Mouse (Mus musculus) lung, postnatal 0 days (tissue): ENCODE results near the gene Gm21992. TPM values are rescaled to one million over a fixed set of nuclear protein-coding genes. Genes with fewer than 3 reads are reported as not detected.

Experiments
- ATAC-seq: fragments of 200-750 bp; cut with Nextera tagmentation; 2 replicates; pipeline ENCODE4 v1.8.0; 2017; ENCODE audit warnings: moderate library complexity
- DNase-seq: peaks from one replicate; pipeline ENCODE4 v3.0.0-alpha.2; 2016; ENCODE audit warnings: low spot score
- H3K27ac ChIP-seq: fragments of 300-500 bp; sonication (generic); 2 replicates; pipeline ENCODE4 v1.5.1; 2014; ENCODE audit warnings: antibody characterized with exemption, mild to moderate bottlenecking, low read length, mixed read lengths
- H3K27me3 ChIP-seq: fragments of 300-500 bp; sonication (generic); replicated peaks from 2 replicates; pipeline ENCODE4 v1.6.1; 2014; ENCODE audit warnings: low read length, mixed read lengths; ENCODE audit not compliant: insufficient read depth
- H3K36me3 ChIP-seq: fragments of 300-500 bp; sonication (generic); 2 replicates; pipeline ENCODE4 v1.6.1; 2014; ENCODE audit warnings: low read length, mixed read lengths; ENCODE audit not compliant: insufficient read depth
- H3K4me1 ChIP-seq: fragments of 300-500 bp; sonication (generic); 2 replicates; pipeline ENCODE4 v1.6.1; 2014; ENCODE audit warnings: antibody characterized with exemption, low read depth, low read length, mixed read lengths; ENCODE audit not compliant: insufficient read depth
- H3K4me2 ChIP-seq: fragments of 300-500 bp; sonication (generic); replicated peaks from 2 replicates; pipeline ENCODE4 v1.6.1; 2014; ENCODE audit warnings: low read depth, mild to moderate bottlenecking, low read length, moderate library complexity, mixed read lengths
- H3K4me3 ChIP-seq: fragments of 300-500 bp; sonication (generic); 2 replicates; pipeline ENCODE4 v1.5.1; 2014; ENCODE audit warnings: low read depth, low read length
- H3K9ac ChIP-seq: fragments of 300-500 bp; sonication (generic); replicated peaks from 2 replicates; pipeline ENCODE4 v1.6.1; 2014; ENCODE audit warnings: low read depth, mild to moderate bottlenecking
- H3K9me3 ChIP-seq: fragments of 300-500 bp; sonication (generic); 2 replicates; pipeline ENCODE4 v1.6.1; 2016; ENCODE audit warnings: low read length, mixed read lengths
- CTCF ChIP-seq: IDR thresholded peaks from 2 replicates; pipeline ENCODE4 v1.5.1; 2016; ENCODE audit warnings: antibody characterized with exemption, mild to moderate bottlenecking
- EP300 ChIP-seq: IDR thresholded peaks from 2 replicates; pipeline ENCODE4 v1.6.1; 2016; ENCODE audit warnings: antibody characterized with exemption, mild to moderate bottlenecking, control low read depth
- WGBS: fragments of 180-500 bp; shearing (Covaris S2); extraction: QIAGEN DNeasy Blood & Tissue Kit; methylation state at CpG from one replicate; pipeline ENCODE4 v1.1.7; 2014; 5-methylcytosine and 5-hydroxymethylcytosine counted together
- polyA plus RNA-seq: library from polyadenylated mRNA; unstranded; fragments of >200 nt; fragmentation: Nextera tagmentation; extraction: Ambion mirVana; gene quantifications from 2 replicates; pipeline ENCODE4 v1.2.1, GENCODE M21; 2015

The Gm21992 gene
- polyA plus RNA-seq, 1 experiment from 2014 or later = 13.9 TPM

- H3K4me1 ChIP-seq = no peaks in the 10 kb centered on the region
- no peaks in the 10 kb centered on the region for H3K36me3 ChIP-seq
- H3K27ac ChIP-seq = no peak overlapping the region
- H3K9me3 ChIP-seq = no peaks in the 10 kb centered on the region
- WGBS = 79% methylated on average over 14 of the region's 14 CpGs
- H3K27me3 ChIP-seq = no peaks in the 10 kb centered on the region
- H3K9ac ChIP-seq = no peak overlapping the region
- DNase-seq (no peak), ATAC-seq (no peak)
- TF ChIP-seq EP300 (no peak), CTCF (no peak)
- H3K4me3 ChIP-seq = no peak overlapping the region
- no peak overlapping the region for H3K4me2 ChIP-seq
These were observed 67.4 kb downstream of the Gm21992 start for GRCm38 (mm10) chr19:4744026-4744425.

GRCm38 (mm10) chr19:4743524-4743923 lies 67.9 kb downstream of the Gm21992 start:
- ATAC-seq = no peak
- no peaks in the 10 kb centered on the region for H3K4me1 ChIP-seq

GRCm38 (mm10) chr19:4742229-4742628 lies 69.2 kb downstream of the Gm21992 start:
- Histone ChIP-seq H3K4me3 (no peak overlapping the region), H3K4me1 (no peaks in the 10 kb centered on the region), H3K9ac (no peak overlapping the region), H3K27ac (no peak overlapping the region), H3K9me3 (no peaks in the 10 kb centered on the region), H3K4me2 (no peak overlapping the region), H3K27me3 (no peaks in the 10 kb centered on the region), H3K36me3 (no peaks in the 10 kb centered on the region)
- WGBS = 90% methylated on average over 6 of the region's 6 CpGs
- ATAC-seq = no peak
- DNase-seq = no peak
- no peak for TF ChIP-seq CTCF
- TF ChIP-seq EP300 = no peak

More at GRCm38 (mm10) chr19:4743524-4743923, 67.9 kb downstream of the Gm21992 start:
- Histone ChIP-seq H3K9ac (no peak overlapping the region), H3K4me3 (no peak overlapping the region), H3K27me3 (no peaks in the 10 kb centered on the region), H3K9me3 (no peaks in the 10 kb centered on the region), H3K4me2 (no peak overlapping the region), H3K27ac (no peak overlapping the region), H3K36me3 (no peaks in the 10 kb centered on the region)
- TF ChIP-seq CTCF (peak; percentile 73), EP300 (no peak)
- DNase-seq = peak; percentile 57
- 40% methylated on average over 5 of the region's 5 CpGs for WGBS

- Histone ChIP-seq H3K4me3 (no peak overlapping the region), H3K9ac (no peak overlapping the region), H3K9me3 (no peaks in the 10 kb centered on the region), H3K27me3 (no peaks in the 10 kb centered on the region), H3K4me1 (no peaks in the 10 kb centered on the region), H3K4me2 (no peak overlapping the region), H3K27ac (no peak overlapping the region), H3K36me3 (no peaks in the 10 kb centered on the region)
- 74% methylated on average over 10 of the region's 10 CpGs for WGBS
- DNase-seq (no peak), ATAC-seq (no peak)
- no peak for TF ChIP-seq CTCF
- TF ChIP-seq EP300 = no peak
These were observed 69.9 kb downstream of the Gm21992 start for GRCm38 (mm10) chr19:4741482-4741881.

GRCm38 (mm10) chr19:4739762-4740161 lies 71.7 kb downstream of the Gm21992 start:
- TF ChIP-seq CTCF (no peak), EP300 (no peak)
- DNase-seq (no peak), ATAC-seq (no peak)
- Histone ChIP-seq H3K4me2 (no peak overlapping the region), H3K9ac (no peak overlapping the region), H3K4me3 (no peak overlapping the region), H3K36me3 (no peaks in the 10 kb centered on the region), H3K27ac (no peak overlapping the region), H3K9me3 (no peaks in the 10 kb centered on the region), H3K27me3 (no peaks in the 10 kb centered on the region), H3K4me1 (no peaks in the 10 kb centered on the region)
- 83% methylated on average over 5 of the region's 5 CpGs for WGBS

GRCm38 (mm10) chr19:4739053-4739452 lies 72.4 kb downstream of the Gm21992 start:
- Histone ChIP-seq H3K9ac (no peak overlapping the region), H3K4me1 (no peaks in the 10 kb centered on the region), H3K27ac (no peak overlapping the region), H3K27me3 (no peaks in the 10 kb centered on the region), H3K4me2 (no peak overlapping the region), H3K4me3 (no peak overlapping the region), H3K9me3 (no peaks in the 10 kb centered on the region), H3K36me3 (no peaks in the 10 kb centered on the region)
- TF ChIP-seq CTCF = no peak
- no peak for TF ChIP-seq EP300
- 92% methylated on average over 11 of the region's 11 CpGs for WGBS
- ATAC-seq (no peak), DNase-seq (no peak)

GRCm38 (mm10) chr19:4737866-4738265 lies 73.5 kb downstream of the Gm21992 start:
- ATAC-seq = no peak

More at GRCm38 (mm10) chr19:4737866-4738265, 73.5 kb downstream of the Gm21992 start:
- WGBS = 72% methylated on average over 13 of the region's 13 CpGs
- H3K27me3 ChIP-seq = no peaks in the 10 kb centered on the region
- H3K4me1 ChIP-seq = no peaks in the 10 kb centered on the region
- H3K9me3 ChIP-seq = no peaks in the 10 kb centered on the region
- no peak overlapping the region for H3K27ac ChIP-seq
- no peak overlapping the region for H3K9ac ChIP-seq
- no peak overlapping the region for H3K4me2 ChIP-seq
- no peak overlapping the region for H3K4me3 ChIP-seq
- no peaks in the 10 kb centered on the region for H3K36me3 ChIP-seq
- TF ChIP-seq CTCF (no peak), EP300 (no peak)
- DNase-seq = no peak
